Mouse (Mus musculus): ENCODE measurements around the gene Atxn3. TPM values are rescaled to one million over a fixed set of nuclear protein-coding genes. Genes with fewer than 3 reads are reported as not detected.

Atxn3 gene
- polyA plus RNA-seq (2015; fragmentation: Nextera tagmentation; extraction: Ambion mirVana) = 14.4 and 17.6 TPM in 2 replicates

DNA sequence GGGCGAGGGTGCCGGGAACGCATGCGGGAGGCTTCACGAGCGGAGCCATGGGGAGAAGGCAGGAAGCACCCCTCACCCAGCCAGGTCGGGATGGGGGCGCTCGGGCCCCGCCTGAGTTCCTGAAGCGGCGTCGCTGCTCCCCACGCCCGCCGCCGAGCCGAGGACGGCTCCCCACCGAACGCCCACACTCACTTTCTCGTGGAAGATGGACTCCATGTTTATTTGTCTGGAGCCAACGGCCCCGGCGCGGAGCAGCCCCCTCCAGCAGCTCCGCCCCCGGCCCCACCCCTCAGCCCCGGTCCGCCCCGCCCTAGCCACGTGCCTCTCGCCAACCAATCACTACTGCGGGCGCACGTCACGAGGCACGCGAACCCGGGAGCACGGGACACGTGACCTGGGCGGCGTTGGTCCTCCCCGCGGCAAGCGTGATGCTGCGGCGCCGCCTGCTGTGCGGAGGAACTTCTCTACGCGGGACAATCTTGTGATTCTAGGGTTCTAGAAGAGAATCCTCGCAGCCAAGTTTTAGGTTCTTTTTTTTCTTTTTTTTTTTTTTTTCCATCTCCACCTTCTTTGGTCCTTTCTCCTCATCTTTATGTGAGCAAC, at the start of gene Atxn3:
TSS of gene Atxn3 (minus strand) at position 305 of the 603 bp plus-strand sequence.
- peak within 1 kb of the TSS; percentile 76 for H3K4me3 ChIP-seq (replicated peaks)
- H3K4me2 ChIP-seq (replicated peaks) = peak within 1 kb of the TSS; percentile 62
- WGBS = 0% methylated on average over 50 of the region's 54 CpGs

DNA sequence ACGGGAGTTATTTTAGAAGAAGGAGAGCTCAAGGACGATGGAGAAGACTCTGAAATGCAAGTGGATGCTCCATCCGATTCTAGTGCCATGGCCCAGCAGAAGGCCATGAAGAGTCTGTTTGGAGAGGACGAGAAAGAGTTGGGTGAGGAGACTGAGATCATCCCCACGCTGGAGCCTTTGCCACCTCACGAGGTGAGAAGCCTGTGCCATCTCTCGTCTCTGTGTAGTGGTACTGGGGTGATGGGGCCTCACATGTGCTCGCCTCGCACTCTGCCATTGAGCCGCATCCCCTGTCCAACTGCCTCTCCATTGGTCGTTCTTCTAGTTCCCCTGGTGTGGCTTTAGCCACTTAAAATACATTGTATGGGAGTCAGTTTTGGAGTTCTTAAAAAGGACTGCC, 42.7 kb upstream of the Atxn3 start:
- H3K4me1 ChIP-seq (replicated peaks) = no peaks in the 10 kb centered on the region
- no peak overlapping the region for H3K4me3 ChIP-seq (replicated peaks)
- no peak overlapping the region for H3K4me2 ChIP-seq (replicated peaks)
- 97% methylated on average over 11 of the region's 11 CpGs for WGBS
- peaks cover 87% of the 10 kb centered on the region for H3K36me3 ChIP-seq
- H3K9me3 ChIP-seq = no peaks in the 10 kb centered on the region
- no peak for ATAC-seq
- H3K9ac ChIP-seq (replicated peaks) = no peak overlapping the region
- no peak overlapping the region for H3K27ac ChIP-seq
- H3K27me3 ChIP-seq = no peaks in the 10 kb centered on the region

More for the DNA sequence above, at the start of gene Atxn3:
- H3K9me3 ChIP-seq = no peaks in the 10 kb centered on the region
- no peak within 1 kb of the TSS for H3K27ac ChIP-seq
- H3K36me3 ChIP-seq = no peaks in the 10 kb centered on the region
- H3K9ac ChIP-seq (replicated peaks) = peak within 1 kb of the TSS; percentile 84
- peaks cover 17% of the 10 kb centered on the region for H3K4me1 ChIP-seq (replicated peaks)
- H3K27me3 ChIP-seq = no peaks in the 10 kb centered on the region
- peak; percentile 97 for ATAC-seq

DNA sequence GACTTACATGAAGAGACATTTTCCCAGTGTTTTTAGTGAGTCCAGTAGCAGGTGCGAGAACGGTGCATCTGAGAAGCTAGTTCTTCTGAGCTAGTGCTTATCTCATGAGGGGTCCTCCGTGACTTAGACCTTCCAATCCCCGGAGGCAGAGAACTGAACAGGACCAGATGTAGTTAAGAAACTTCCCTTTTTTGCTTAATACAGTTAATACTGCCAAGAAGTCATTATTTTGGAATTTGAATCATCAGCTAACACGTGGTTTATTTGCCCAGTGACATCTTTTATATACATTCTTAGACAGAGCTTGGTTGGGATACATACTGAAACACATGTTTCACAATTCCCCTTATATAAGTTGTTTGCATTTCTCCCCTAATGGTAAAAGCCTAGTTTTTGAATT, 40.9 kb upstream of the Atxn3 start:
- no peaks in the 10 kb centered on the region for H3K9me3 ChIP-seq
- H3K27ac ChIP-seq = no peak overlapping the region
- no peak overlapping the region for H3K9ac ChIP-seq (replicated peaks)
- H3K27me3 ChIP-seq = no peaks in the 10 kb centered on the region
- H3K4me1 ChIP-seq (replicated peaks) = no peaks in the 10 kb centered on the region
- no peak overlapping the region for H3K4me3 ChIP-seq (replicated peaks)
- no peak overlapping the region for H3K4me2 ChIP-seq (replicated peaks)
- 95% methylated on average over 5 of the region's 5 CpGs for WGBS
- no peak for ATAC-seq
- H3K36me3 ChIP-seq = peaks cover 83% of the 10 kb centered on the region

DNA sequence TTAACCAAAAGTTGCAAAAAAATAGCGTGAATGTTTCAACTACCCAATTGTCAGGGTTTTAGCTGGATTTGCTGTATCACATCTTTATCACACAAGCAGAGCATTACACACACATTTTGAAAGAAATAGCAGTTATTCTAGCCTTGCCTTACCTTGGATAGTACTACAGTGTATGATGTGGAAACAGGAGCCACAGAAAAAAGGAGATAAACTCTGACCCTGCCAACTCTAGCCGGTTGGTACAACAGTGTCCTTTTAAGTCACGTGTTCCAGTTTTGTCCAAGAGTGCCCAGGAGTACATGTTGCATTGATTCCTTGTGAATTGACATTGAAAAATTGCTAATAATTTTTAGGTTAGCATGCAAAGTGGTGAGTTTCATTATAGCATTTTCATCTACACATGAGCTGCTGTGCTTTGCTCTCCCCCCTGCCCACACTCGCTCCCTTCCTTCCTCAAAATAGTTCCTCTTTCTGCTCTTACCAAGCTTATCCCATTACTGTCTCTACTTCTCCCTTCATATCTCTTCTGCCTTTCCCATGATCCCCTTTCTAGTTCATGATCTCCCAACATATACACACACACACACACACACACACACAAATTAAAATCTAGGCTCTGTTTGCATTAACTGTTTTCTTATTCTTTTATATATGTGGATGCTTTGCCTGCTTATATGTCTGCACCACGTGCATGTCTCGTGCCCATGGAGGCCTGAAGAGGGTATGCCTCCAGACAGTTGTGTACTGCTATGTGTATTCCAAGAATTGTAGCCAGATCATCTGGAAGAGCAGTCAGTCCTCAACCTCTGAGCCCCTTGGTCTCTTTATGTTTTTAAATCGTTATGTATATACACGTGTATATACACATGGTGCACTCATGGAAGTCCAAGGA, 36.8 kb upstream of the Atxn3 start:
- no peak overlapping the region for H3K27ac ChIP-seq
- H3K9me3 ChIP-seq = no peaks in the 10 kb centered on the region
- no peak overlapping the region for H3K9ac ChIP-seq (replicated peaks)
- no peak overlapping the region for H3K4me3 ChIP-seq (replicated peaks)
- H3K4me1 ChIP-seq (replicated peaks) = no peaks in the 10 kb centered on the region
- peaks cover 81% of the 10 kb centered on the region for H3K36me3 ChIP-seq
- WGBS = 96% methylated on average over 8 of the region's 8 CpGs
- no peak overlapping the region for H3K4me2 ChIP-seq (replicated peaks)
- no peak for ATAC-seq
- H3K27me3 ChIP-seq = no peaks in the 10 kb centered on the region

DNA sequence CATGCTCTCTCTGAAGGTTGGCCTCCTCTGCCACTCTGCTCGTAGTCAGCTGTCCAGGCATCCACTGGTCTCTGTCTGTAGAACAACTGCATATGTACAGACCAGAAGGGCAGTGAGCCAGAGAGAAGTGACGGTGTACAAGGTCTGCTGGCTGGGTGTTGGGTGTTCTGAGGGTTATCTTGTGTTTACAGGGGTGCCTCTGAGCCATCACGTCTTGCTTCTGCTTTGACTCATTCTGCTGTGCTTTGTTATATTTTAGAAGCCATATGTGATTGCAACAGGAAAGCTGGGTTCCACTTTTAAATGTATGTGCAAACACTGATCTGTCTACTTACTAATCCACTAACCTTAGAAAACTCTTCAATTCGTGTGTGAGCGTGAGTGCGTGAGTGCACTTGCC, 29.6 kb upstream of the Atxn3 start:
- Histone ChIP-seq H3K4me3 (replicated peaks) (no peak overlapping the region), H3K27ac (no peak overlapping the region), H3K36me3 (peaks cover 86% of the 10 kb centered on the region), H3K27me3 (no peaks in the 10 kb centered on the region), H3K9me3 (no peaks in the 10 kb centered on the region), H3K4me2 (replicated peaks) (no peak overlapping the region), H3K4me1 (replicated peaks) (no peaks in the 10 kb centered on the region), H3K9ac (replicated peaks) (no peak overlapping the region)
- WGBS = 93% methylated on average over 6 of the region's 6 CpGs
- no peak for ATAC-seq

- Histone ChIP-seq H3K27ac (no peak overlapping the region), H3K9me3 (no peaks in the 10 kb centered on the region), H3K9ac (replicated peaks) (no peak overlapping the region), H3K36me3 (peaks cover 67% of the 10 kb centered on the region), H3K4me3 (replicated peaks) (no peak overlapping the region), H3K4me2 (replicated peaks) (no peak overlapping the region), H3K27me3 (no peaks in the 10 kb centered on the region), H3K4me1 (replicated peaks) (no peaks in the 10 kb centered on the region)
- WGBS = 67% methylated on average over 3 of the region's 3 CpGs
- ATAC-seq = no peak
These were observed 27.1 kb upstream of the Atxn3 start for GRCm38 (mm10) chr12:101985110-101985509.

GRCm38 (mm10) chr12:101982977-101983376, 24.9 kb upstream of the Atxn3 start:
- Histone ChIP-seq H3K4me1 (replicated peaks) (0 out of 2 replicates have a peak, but pooled peaks cover 3% of the 10 kb centered on the region), H3K9me3 (no peaks in the 10 kb centered on the region), H3K4me2 (replicated peaks) (no peak overlapping the region), H3K4me3 (replicated peaks) (no peak overlapping the region), H3K36me3 (peaks cover 48% of the 10 kb centered on the region), H3K27ac (no peak overlapping the region), H3K9ac (replicated peaks) (no peak overlapping the region), H3K27me3 (no peaks in the 10 kb centered on the region)
- ATAC-seq = no peak
- WGBS = 98% methylated on average over 9 of the region's 9 CpGs

- no peak overlapping the region for H3K9ac ChIP-seq (replicated peaks)
- 89% methylated on average over 2 of the region's 2 CpGs for WGBS
- H3K36me3 ChIP-seq = peaks cover 37% of the 10 kb centered on the region
- no peak overlapping the region for H3K27ac ChIP-seq
- no peak overlapping the region for H3K4me2 ChIP-seq (replicated peaks)
- ATAC-seq = no peak
- H3K4me1 ChIP-seq (replicated peaks) = peaks cover 17% of the 10 kb centered on the region
- no peak overlapping the region for H3K4me3 ChIP-seq (replicated peaks)
- no peaks in the 10 kb centered on the region for H3K27me3 ChIP-seq
- no peaks in the 10 kb centered on the region for H3K9me3 ChIP-seq
These were observed 23.5 kb upstream of the Atxn3 start for GRCm38 (mm10) chr12:101981559-101981958.

DNA sequence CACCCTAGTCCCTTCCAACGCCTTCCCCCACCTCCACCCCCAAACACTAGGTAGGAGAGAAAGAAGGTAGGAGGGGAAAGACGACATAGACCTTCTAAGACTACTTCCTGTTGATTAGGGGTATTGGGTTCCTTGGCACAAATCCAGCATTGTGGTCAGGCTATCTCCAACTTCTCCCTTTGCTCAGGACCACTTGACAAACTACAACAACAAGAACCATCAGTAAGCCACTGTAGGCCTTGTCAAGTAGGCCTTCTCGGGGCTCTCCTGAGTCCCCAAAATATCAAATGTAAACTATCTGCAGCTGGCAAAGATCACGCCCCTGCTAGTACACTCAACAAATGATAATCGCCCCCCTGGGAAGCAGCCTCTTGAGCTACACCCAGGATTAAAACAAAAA, 22.2 kb upstream of the Atxn3 start:
- ATAC-seq = no peak
- 90% methylated on average over 5 of the region's 5 CpGs for WGBS

DNA sequence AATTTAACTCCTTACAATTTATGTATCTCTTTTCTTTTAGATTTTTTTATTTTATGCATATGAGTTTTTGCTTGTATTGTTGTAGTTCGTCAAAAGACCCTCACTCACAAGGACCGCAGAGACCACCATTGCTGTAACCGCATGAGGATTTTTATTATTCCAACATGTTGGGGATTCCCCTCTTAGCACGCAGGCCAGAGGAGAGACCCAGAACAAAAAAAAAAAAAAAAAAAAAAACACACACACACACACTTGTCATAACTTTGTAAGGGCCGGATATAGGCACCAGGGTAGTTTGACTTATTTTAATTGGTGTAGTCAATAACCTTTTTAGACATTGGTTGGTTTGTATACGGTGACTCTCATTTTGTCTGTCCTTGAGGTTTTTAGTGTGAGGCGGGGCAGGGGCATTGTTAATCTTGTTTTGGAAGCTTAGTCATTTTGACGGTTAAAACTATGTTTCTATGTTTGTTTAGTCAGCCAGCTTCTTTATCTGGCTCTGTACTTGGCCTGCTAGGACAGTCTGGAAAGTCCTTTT, 21.2 kb upstream of the Atxn3 start:
- H3K4me3 ChIP-seq (replicated peaks) = no peak overlapping the region
- 96% methylated on average over 8 of the region's 8 CpGs for WGBS
- ATAC-seq = no peak
- H3K9ac ChIP-seq (replicated peaks) = no peak overlapping the region
- peaks cover 21% of the 10 kb centered on the region for H3K36me3 ChIP-seq
- no peaks in the 10 kb centered on the region for H3K27me3 ChIP-seq
- H3K4me2 ChIP-seq (replicated peaks) = no peak overlapping the region
- peaks cover 26% of the 10 kb centered on the region for H3K4me1 ChIP-seq (replicated peaks)
- no peak overlapping the region for H3K27ac ChIP-seq
- H3K9me3 ChIP-seq = no peaks in the 10 kb centered on the region

More for the DNA sequence above, 22.2 kb upstream of the Atxn3 start:
- Histone ChIP-seq H3K27ac (no peak overlapping the region), H3K4me2 (replicated peaks) (no peak overlapping the region), H3K9ac (replicated peaks) (no peak overlapping the region), H3K4me1 (replicated peaks) (peaks cover 19% of the 10 kb centered on the region), H3K36me3 (peaks cover 31% of the 10 kb centered on the region), H3K27me3 (no peaks in the 10 kb centered on the region), H3K4me3 (replicated peaks) (no peak overlapping the region), H3K9me3 (no peaks in the 10 kb centered on the region)

GRCm38 (mm10) chr12:101978588-101978987, 20.5 kb upstream of the Atxn3 start:
- Histone ChIP-seq H3K9me3 (no peaks in the 10 kb centered on the region), H3K9ac (replicated peaks) (no peak overlapping the region), H3K4me1 (replicated peaks) (peaks cover 30% of the 10 kb centered on the region), H3K4me2 (replicated peaks) (no peak overlapping the region), H3K36me3 (peaks cover 14% of the 10 kb centered on the region), H3K27me3 (no peaks in the 10 kb centered on the region), H3K27ac (no peak overlapping the region), H3K4me3 (replicated peaks) (no peak overlapping the region)
- 100% methylated on average over 1 of the region's 1 CpGs for WGBS
- no peak for ATAC-seq

GRCm38 (mm10) chr12:101978162-101978561, 20.1 kb upstream of the Atxn3 start:
- Histone ChIP-seq H3K4me2 (replicated peaks) (no peak overlapping the region), H3K36me3 (peaks cover 10% of the 10 kb centered on the region), H3K27ac (no peak overlapping the region), H3K4me3 (replicated peaks) (no peak overlapping the region), H3K9me3 (no peaks in the 10 kb centered on the region), H3K9ac (replicated peaks) (no peak overlapping the region), H3K27me3 (no peaks in the 10 kb centered on the region), H3K4me1 (replicated peaks) (peaks cover 31% of the 10 kb centered on the region)
- ATAC-seq = no peak
- 92% methylated on average over 5 of the region's 5 CpGs for WGBS
